Mouse (Mus musculus) cerebellum, adult 2 months (tissue): ENCODE measurements at regions not wholly inside any gene's neighbourhood (a gene's known extent, or its start where the extent isn't known, plus 50 kb on each side); places are given as distances from the start of the nearest gene placed in this dataset.

Experiments
- CTCF ChIP-seq: fragments of 200-500 bp; IDR thresholded peaks from 2 replicates; pipeline ENCODE4 v1.5.1; 2011; ENCODE audit warnings: low read depth, mild to moderate bottlenecking, control low read depth, low read length, moderate library complexity, borderline replicate concordance; ENCODE audit not compliant: insufficient read depth
- POLR2A ChIP-seq: fragments of 200-500 bp; IDR thresholded peaks from 2 replicates; pipeline ENCODE4 v1.6.1; 2011; ENCODE audit warnings: low read length, control low read depth, borderline replicate concordance; ENCODE audit not compliant: insufficient read depth

DNA sequence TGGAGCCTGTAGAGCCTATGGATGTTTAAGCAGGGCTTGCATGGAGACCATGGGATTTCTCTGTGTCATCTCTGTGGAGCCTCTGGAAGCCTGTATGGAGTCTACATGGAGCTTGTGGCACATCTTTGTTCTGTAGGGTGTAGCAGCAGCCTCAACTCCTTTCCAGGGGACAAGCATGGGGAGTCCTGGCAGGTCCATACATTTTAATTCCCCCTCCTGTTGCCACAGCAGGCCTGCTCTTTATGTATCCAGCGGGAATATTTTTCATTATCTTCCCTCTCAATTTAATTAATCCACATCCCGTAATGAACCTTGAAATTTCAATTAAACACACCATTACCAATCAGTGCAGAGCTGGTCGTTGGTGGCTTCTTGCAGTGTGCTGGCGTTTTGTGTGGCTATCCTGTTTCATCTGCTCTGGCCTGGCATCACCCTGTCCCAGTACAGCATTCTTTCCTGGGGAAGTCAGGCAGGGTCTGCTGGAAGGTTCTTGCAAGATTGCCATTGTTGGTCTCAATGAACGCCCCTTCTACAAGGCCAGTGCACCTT is 81.8 kb upstream of the Hdac4 start:
- no peak for TF ChIP-seq POLR2A
- TF ChIP-seq CTCF: no peak
